Mouse (Mus musculus) activated CD4-positive, CD25-positive, alpha-beta regulatory T cell, adult 4 months (primary cell): ENCODE results near the gene Slc9a4. TPM values are rescaled to one million over a fixed set of nuclear protein-coding genes. Genes with fewer than 3 reads are reported as not detected.
"Not testable (repeated sequence)": the region's sequence is repeated elsewhere in the genome, so short reads cannot be mapped to it uniquely, and the experiment has no call there.

Experiments used
- ATAC-seq: one replicate; pipeline ENCODE4 v1.8.0; 2017
- polyA plus RNA-seq, 2 experiments: library from polyadenylated mRNA; unstranded; fragments of 100-300 nt; shearing (Covaris generic); gene quantifications; one replicate each; pipeline ENCODE4 v1.2.1; 2017

The Slc9a4 gene
- polyA plus RNA-seq: not detected

DNA sequence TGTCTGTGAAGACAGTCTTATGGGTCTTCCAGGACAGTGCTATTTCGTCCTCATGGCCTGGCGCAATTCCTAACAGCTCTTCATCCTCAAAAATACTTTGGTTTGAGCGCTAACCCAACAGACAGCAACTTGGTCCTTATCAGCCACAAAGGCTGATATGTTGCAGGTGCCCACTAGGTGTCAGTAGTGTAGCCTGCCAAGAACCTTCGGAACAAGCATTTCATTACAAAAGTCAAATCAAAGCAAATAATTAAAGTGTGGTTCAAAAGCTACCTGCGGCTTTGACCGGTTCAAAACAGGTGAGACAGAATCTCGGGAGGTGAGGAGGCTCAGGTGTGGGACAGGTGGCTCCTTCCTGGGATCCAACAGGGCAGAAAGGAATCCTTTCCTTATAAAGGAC, at the start of gene Slc9a4:
TSS of gene Slc9a4 (plus strand) at position 298 of the 400 bp plus-strand sequence.
- no peak for ATAC-seq

DNA sequence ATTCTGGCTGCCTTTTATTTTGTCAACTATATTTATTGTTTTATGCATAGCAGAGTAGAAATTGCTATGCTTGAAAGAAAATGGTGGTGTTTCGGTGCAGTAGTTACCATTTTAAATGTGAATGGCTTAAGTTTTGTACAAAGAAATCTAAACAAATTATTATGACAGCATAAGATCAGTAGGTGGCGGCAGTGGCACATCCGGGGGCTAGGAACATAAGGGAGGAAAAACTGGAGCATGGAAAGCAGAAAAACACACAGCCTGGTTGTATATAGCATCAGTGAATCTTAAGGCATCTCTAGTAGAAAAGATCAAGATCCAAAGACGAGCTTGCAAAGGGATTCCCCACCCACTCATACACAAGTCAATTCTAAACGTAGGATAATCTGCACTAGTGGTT, 42.3 kb upstream of the Slc9a4 start:
- ATAC-seq: no peak

DNA sequence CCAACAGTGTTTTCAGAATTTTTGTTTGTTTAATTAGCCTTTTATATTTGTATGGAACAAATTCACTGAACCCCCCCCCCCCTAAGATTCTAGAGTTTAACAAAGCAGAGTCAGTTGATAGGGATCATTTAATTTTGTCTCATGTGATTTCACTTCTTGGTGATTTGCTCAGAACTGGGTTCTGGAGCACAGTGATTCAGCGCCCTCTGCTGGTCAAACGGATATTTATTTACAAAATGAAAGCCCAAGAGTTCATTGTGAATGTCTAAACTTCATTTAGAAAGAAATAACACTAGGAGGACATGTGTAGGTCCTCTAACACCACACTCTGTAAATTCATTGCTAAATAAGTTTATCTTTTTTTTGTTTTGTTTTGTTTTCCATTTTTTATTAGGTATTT, 35.2 kb upstream of the Slc9a4 start:
- no peak for ATAC-seq

DNA sequence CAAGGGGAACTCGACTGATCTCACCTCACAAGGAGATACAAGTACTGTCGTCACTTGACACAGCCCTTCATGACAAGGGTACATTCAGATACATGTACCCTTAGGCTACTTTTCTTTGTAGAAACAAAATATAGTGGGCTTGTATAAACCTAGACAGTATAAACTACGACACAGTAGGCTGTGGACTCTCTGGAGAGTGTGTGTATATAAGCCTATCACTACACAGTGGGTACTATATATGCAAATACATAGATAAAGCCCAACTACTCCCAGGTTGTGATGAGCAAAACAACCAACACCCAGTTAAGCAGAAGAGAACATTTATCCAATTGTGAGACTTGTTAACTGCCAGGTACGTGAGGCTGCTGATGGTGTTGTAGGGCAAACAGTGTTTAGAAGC, 33.2 kb upstream of the Slc9a4 start:
- ATAC-seq: no peak

DNA sequence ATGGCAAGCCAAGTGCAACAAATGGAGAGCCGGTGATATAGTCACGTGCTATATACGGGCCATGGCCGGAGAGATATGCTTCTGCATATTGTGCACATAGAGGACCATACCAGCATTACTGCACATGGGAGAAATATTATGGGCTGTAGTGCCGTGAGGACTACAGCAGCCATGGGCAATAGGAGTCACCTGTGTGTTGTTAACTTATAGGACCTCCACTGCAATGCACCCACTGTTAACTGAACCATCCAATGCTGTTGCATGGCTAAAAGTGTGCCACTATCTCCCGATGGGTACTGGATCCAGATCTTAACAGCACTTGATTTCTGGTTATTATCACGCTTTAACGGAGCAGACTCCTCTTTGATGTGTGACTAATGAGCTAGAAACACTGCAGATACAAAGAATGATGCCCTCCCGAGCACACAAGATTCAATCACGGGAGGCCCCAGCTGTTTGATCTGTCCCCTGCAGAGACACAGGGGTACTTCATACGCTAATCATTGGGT, 32.8 kb upstream of the Slc9a4 start:
- ATAC-seq: no peak

DNA sequence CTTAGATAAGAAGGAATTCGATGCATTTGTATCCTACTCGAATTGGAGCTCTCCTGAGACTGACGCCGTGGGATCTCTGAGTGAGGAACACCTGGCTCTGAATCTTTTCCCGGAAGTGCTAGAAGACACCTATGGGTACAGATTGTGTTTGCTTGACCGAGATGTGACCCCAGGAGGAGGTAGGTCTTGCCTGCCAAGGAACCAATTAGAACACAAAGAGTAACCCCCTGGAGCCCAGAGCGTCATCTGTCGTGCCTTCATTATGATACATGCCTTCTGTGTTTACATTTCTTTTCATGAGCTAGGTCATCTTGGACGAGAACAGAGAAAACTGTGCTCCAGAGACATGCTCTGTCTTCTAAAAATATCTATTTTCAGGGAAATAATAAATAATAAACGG, 32.1 kb upstream of the Slc9a4 start:
- ATAC-seq: no peak

DNA sequence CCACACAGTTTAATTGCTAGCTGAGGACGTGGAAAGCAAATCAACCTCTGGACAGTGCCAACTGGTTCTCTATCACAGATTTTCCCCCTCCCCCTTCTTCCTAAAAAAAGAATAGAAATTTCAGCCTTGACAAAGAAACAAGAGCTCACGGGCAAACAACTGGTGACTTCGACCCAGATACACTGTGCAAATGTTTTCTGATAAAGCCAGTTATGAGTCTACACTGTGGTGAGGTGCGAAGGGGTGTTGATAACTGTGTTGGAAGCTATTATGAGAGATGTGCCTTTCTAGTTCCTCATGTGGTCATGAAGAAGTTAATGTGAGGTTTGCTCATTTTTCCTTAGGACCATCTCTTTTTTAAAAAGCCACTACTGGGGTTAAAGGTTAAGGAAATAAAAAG, 10.5 kb upstream of the Slc9a4 start:
- ATAC-seq: no peak

DNA sequence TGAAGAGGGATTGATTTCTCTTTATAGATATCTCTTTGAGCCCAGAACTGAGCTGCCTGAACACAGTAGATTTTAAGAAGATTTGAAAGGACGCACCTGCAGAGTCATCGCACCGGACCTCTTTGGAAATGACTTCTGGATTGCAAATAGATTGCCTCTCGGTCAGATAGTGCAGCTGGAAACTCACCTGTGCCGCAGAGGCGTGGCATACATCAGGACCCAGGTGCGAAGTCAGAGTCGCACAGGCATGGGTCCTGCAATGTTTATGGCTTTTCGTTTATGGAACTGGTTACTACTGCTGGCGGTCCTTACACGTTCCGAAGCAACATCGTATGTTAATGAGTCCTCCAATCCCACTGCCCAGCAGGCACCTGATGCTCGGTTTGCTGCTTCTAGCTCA, 388 bp downstream of the Slc9a4 start:
- ATAC-seq: no peak

DNA sequence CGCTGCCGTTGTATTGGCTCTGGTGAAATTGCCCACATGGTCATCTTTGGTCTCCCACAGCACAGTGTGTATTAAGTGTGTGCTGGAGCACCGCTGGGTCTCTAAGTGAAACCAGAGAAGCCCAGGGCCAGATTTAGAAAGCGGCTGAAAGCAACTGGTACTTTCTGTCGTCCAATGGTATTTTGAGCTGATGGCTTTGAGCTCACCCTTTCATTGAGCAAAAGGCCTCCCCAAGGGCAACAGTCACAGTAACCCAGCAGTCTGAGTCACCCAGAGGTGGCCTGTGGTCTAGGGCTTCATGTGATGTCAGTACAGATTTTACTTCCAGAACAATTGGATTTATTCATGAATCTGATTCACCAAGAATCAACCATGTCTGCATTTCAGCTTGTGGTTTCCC, 6.9 kb downstream of the Slc9a4 start:
- ATAC-seq: no peak

DNA sequence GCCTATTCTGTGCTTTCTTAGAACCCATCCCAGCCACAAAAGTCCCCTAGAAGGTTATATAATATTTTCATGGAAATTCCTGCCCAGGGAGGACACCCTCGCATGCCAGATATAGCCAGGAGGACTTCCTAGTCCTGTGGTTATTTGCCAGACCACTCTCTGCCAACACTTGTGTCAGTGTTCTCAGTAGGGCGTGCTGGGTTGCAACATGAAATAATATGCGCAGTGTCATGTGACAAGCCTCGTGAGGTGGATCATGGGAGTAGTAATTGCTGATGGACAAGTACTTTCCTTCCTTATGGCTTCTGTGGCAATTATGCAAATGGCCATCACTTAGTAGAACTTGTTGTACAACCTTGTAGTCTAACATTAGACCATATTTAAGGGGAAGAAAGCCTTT, 11.1 kb downstream of the Slc9a4 start:
- ATAC-seq: no peak

DNA sequence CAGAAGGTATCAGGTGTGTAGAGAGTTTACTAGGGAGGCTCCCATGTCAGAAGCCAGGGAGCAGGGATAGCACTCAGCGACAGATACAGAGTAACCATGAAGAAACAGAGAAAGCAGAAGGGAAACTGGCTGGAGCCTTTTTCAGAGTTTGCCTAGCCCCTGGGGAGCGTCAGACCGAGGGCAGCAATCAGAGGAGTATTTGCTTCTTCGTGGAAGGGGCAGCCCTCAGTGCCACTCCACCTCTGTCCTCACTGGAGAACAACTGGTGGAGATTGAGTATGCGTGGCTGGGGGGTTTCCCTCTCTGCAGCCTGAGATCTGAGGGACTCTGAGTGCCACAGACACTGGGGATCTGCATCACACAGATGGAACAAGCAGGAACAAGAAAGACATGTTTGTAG, 17.9 kb downstream of the Slc9a4 start:
- no peak for ATAC-seq

DNA sequence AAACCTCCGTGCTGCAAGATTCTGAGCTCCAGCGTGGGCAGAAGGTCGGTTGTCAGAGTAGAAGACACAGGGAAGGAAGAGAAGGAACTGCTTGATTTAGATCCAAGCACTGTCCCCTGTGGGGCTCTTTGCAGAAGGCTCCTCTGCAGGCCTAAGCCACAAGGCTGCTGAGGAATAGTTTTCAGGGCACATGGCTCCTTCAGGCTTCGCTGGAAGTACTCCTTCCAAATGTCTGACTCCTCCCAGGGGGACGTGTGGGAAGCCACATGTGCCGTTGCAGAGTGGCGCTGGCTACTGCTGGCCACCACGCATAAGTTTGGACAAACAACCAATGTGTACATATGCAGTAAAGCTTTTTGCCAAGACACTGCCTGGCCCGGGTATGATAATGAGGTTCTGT, 19.8 kb downstream of the Slc9a4 start:
- not testable (repeated sequence) for ATAC-seq

DNA sequence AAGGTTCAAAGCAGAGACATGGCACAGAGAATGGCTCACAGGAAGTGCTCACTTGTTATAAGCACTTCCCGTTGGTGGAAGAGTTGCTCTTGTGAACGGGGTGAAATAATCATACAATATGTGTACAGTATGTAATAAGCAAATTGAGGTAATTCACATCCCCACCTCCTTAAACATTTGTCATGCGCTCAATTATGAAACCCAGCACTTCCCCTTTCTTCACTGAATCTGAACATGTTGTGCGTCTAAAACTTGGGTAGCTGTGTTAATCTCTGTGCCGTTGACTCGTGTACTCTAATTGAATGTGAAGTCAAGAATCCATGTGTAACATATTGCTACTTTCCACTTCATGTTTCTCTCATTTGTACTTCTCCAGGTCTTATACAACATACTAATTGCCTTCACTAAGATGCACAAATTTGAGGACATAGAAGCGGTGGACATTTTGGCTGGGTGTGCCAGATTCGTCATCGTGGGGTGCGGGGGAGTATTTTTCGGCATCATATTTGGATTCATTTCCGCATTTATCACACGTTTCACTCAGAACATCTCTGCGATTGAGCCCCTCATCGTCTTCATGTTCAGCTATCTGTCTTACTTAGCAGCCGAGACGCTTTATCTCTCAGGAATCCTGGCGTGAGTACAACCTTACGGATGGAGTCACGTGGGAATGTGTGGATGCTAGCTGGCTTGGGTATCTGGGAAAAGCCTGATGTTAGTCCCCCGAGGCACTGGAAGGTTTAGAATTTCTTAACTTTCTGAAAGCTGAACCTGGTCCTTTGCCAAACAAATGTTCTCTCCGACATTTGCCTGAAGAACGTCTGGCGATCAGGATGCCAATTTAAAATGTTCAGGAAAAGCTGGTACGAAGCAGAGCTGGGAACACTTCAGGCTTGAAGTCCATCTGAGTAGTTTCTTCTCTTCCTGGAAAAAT, 20.8 kb downstream of the Slc9a4 start:
- ATAC-seq: no peak

DNA sequence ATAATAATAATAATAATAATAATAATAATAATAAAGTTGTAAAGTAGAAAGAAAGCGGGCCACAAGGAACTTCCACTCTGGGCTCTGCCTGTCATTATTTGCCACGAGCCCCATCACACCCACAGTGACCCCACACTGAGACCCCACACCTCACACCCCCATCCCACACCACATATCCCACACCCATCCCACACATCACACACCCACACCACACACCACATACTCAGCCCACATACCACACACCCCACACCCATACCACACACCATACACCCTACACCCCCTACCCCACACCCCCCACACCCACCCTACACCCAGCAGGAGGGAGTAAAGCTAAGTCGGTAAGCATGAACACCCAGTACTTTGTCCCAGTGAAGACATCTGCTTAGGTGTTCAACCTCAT, 21.6 kb downstream of the Slc9a4 start:
- no peak for ATAC-seq

DNA sequence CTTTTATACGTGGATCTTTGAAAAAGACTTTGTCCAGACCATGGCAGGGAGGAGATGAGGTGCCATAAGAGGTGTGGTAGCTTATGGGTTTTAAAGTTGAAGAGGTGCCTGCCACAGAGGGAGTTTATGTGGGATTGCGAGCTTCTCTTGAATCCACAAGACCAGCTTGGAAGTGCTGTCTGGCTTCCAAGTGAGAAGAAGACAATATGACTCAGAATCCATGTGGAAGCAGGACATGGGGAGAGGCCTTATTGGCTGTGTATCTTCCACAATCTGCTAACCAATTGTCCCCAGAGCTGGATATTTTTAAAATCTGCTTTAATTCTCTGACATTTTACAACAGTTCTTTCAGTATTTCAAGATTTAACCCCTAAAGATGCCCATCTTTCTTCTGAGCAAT, 33.3 kb downstream of the Slc9a4 start:
- no peak for ATAC-seq

DNA sequence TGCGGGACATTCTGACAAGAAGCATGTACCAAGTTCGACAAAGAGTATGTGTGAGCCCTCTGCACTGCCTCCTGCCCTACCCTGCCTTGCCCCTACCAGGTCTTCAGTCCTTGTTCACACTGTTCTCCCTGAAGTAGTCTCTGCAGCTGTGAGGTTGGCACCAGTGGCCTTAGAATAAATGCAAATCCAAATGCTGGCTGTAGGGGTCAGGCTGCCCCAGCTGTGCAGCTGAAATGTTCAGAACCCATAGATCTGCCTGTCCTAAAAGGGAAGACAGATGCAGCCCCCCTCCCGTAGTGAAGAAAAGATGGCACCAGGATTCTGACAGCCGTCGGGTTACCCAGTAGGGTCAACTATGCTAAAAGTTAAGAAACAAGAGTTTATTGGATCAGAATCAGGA, 39.2 kb downstream of the Slc9a4 start:
- no peak for ATAC-seq

DNA sequence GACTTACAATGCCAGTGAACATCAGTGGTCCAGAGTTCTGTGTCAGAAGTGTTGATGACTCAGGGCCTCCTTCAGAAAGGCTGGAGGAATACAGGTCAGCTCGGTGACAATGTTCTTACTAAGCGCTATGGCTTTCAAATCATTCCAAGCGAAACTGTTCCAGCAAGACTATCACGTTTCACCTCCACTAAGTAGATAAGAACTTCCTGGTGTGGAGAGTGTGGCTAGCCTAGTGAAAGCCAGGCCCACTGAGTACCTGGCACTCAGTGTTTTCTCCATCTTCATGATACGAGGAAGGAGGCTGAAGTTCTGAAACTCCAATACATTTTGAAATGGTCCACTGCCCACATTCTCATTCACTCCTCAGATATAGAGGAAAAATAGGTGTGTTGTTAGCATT, 40.0 kb downstream of the Slc9a4 start:
- ATAC-seq: no peak

DNA sequence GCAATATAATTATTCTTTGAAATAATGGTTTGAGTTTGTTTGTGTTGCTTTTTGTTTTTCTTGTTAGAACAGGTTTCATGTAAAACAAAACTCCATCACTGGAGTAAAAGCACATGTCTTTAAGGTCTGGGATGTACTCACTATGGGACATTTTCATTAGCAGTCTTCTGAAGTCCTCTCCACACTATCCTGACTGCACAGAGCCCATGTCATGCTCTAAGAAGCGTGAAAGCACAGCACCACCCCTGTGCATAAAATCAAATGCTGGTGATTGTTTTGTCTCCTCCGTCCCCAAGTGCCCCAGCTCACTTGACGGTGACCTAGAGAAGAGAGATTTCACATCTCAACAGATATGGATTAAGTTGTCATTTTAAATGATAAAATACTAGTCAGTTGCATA, 45.1 kb downstream of the Slc9a4 start:
- ATAC-seq: no peak

DNA sequence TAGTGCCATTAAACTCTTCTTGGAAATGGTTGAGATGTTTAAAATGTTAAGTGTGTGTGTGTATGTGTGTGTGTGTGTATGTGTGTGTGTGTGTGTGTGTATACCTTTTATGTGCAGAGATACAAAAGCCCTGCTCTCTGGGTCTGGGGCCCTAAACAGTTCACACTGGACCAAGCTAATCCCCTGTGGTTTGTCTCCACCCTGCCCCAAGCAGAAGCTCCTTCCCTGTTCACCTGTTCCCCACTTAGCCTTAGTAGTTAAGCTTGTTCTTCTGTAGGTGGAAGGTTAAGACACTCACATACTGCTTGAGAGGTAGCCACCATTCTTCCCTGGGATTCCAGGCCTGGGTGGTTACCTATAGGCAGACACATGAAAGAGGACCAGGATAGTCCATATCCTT, 47.1 kb downstream of the Slc9a4 start:
- ATAC-seq: no peak

DNA sequence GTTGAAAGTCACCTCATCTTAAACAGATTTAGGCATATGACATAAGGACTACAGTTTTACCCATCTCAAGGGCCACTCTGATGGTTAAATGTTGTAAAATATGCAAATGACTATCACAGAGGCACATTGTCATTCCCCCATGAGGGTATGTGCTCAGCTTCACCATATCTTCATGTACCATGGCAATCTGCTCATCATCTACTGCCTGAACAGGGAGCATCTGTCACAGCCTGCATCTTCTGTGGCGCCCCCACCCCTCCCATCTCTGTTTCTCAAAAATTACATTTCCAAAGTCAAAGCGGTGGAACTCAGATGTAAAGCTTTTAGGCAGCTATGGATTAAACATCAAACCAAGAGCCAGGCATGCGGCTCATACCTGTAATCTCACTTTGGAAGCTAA, 48.6 kb downstream of the Slc9a4 start:
- no peak for ATAC-seq

DNA sequence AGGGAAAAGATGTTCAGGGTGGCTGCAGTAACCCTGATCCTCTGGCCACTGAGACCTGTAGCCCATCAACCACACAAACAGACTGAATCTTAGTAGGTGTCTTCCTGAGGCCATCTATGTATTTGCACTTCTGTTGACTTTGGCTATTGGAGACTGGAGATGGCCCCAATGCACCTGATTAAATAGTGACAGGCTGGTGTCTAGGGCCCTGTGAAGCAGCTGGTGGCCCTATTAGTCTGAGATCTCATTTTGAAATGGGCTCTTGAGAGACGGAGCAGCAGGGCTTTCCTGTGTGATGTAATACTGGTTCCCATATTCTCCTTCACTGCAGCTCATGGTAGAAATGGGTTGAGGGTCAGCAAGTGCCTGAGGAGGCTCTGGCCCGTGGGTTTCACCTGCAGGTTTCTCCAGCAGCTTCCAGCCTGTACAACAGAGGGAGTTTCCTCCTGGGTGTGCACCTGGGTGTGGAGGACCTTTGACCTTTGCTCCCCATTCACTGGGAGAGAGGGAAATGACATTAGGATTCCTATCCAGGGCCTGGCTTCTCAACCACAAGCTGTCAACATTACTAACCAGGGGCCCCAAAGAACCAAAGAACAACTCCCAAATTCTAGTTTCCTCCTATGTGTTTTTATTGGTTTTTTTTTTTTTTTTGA, 52.7 kb downstream of the Slc9a4 start:
- ATAC-seq: no peak

DNA sequence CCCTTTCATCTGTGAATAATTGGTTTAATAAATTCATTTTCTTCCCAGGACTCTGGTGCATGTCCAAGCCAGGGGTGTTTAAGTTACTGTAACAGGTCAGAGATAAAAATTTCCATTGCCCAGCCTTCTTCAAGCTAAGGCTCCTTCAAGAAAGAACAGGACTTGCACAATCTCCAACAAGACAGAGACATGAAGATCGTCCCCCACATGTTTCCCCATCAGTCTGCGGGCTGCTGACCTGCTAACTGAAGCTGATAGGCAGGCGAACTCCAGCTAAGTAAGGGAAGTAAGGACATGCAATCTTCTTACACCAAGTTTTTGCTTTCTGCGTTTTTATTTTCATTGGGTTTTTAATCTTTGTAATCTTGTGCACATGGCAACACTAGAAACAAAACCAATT, 54.7 kb downstream of the Slc9a4 start:
- no peak for ATAC-seq

DNA sequence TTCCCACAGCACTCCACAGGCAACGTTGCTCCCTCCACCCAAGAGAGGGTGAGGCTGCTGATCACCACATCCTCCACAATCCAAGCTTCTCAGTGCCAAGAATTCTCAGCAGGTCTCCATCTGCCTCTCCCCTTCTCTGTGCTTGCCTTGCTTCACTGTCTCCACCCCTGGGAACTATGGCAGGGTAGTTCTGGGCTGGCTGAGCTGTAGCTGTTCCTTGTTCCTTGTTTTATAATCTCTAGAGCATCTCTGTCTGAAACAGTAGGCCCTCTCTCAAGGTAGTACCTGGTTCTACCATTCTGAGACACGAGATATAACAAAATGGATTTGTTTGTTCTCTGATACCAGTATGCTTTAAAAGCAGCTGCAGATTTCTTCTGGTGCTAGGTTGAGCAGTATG, 68.4 kb downstream of the Slc9a4 start:
- no peak for ATAC-seq
